Mouse (Mus musculus): ENCODE results near the gene Rreb1. TPM values are rescaled to one million over a fixed set of nuclear protein-coding genes. Genes with fewer than 3 reads are reported as not detected.

Rreb1 gene
- polyA plus RNA-seq, 1 experiment from 2014 or later = 21.1 TPM

DNA sequence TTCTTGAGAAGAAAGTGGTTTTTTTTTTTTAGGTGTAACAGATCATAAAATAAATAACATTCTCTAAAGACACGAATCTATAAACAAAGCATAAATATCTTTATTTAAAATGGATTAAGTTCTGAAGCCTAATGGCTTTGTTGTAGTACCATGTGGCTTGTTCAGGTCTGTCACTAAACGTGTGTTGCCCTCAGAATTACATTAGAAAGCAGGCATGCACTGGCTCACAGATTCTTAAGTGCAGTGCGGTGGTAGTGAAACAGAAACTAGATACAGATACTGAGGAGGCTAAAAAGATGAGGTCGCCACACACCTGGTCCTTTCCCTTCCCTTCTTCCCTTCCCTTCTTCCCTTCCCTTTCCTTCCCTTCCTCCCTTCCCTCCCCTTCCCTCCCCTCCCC is 75.2 kb downstream of the Rreb1 start:
- DNase-seq (ENCODE audit: low read depth, low spot score) (no peak), ATAC-seq (no peak)
- H3K27me3 ChIP-seq = no peaks in the 10 kb centered on the region
- ChIA-PET CTCF (no interaction called here), POLR2A (no interaction called here)
- TF ChIP-seq CTCF (IDR thresholded peaks at IDR 0.05) = no peak
- in situ Hi-C loops (cut with MboI; ENCODE audit: low pct_unique_long_range_greater_than_20kb) = no loop called here

DNA sequence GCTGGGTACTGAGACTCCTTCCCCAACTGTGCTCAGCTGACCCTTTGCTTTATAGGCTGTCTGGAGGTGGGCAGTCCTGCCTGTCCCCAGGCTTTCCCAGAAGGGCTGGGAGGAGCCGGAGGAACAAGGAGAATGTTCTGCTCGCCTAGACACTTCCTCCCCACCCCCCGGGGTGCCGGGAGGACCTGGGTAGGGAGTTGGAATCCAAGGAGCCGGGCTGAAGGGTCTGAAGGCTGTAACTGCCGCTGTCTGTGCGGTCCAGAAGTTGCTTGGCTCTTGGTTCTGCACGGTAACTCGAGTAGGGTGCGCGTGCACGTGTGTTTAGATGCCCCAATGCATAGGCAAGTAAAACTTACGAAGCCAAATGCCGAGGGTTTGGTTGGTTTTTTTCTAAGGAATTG is 75.8 kb downstream of the Rreb1 start:
- ATAC-seq (peak; percentile 41), DNase-seq (ENCODE audit: low read depth, low spot score) (no peak)
- no peaks in the 10 kb centered on the region for H3K27me3 ChIP-seq
- in situ Hi-C loops (cut with MboI; ENCODE audit: low pct_unique_long_range_greater_than_20kb) = no loop called here
- ChIA-PET POLR2A (no interaction called here), CTCF (no interaction called here)
- TF ChIP-seq CTCF (IDR thresholded peaks at IDR 0.05) = no peak

DNA sequence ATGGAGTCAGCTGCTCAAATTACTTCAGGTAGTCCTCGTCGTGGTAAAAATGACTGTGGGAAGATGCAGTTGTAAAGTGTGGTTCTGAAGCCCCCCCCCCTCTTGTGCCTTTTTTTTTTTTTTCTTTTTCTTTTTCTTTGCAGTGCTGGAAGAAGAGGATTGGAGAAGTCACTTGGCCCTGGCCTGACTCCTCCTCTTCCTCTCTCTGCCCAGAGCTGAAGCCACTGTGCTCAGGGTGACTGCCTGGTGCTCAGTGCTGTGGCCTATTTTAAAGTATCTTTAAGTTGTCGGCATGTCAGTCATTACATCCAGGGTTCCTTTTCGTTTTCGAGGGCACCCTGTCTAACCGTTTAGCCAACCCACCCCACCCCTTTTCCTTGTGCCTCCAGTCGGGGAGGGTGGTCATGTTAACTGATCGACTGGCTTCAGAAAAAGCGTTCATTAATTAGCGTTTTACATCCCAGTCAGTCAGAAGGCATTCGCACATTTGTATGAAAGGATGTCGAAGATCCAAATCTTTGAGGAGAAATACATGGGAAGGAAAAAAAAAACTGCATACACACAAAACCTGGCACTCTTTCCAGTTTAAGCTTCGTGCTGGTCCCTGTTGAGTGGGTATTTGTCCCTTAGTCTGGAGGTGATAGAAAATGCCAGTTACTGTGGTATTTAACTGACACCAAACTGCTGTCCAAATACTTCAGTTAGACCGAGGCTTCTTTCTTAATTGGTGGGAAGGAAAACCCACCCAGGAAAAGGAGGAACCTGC is 76.4 kb downstream of the Rreb1 start:
- CTCF ChIA-PET = no interaction called here

DNA sequence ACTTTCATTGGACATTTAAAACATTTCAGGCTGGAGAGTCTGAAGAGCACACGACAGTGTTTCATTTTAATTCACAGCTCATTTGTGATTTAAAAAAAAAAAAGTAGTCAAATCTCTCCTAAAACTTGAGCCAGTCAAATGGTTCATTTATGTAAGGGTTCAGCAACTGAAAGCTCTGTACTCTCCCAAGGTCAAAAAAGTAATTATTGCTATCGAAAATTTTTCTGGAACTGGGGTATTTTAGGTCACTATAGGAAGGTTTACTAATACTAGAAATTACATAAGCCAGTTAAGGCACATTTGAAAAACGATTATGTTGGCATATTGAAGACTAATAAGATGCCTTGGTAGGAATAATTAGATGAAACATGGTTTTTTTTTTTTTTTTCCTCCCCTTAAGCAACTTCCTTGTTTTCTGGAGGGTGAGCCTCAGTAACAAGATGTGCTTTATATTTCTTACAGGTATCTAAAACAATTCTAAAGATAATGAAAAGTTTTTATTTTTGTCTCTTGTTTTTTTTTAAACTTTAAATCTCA is 77.1 kb downstream of the Rreb1 start:
- ATAC-seq = no peak
- POLR2A ChIA-PET = interaction anchor here (0.8 kb wide), 1 partner anchor 39 kb away, joined by 3 read pairs; no protein-coding TSS in a partner anchor
- in situ Hi-C loops (cut with MboI; ENCODE audit: low pct_unique_long_range_greater_than_20kb) = no loop called here
- CTCF ChIA-PET = no interaction called here
- no peaks in the 10 kb centered on the region for H3K27me3 ChIP-seq
- TF ChIP-seq CTCF (IDR thresholded peaks at IDR 0.05) = no peak
- DNase-seq (ENCODE audit: low read depth, low spot score) = no peak

More for the DNA sequence above, 76.4 kb downstream of the Rreb1 start:
- ATAC-seq (no peak), DNase-seq (ENCODE audit: low read depth, low spot score) (no peak)
- POLR2A ChIA-PET = interaction anchor here (0.8 kb wide), 1 partner anchor 40 kb away, joined by 3 read pairs; no protein-coding TSS in a partner anchor
- in situ Hi-C loops (cut with MboI; ENCODE audit: low pct_unique_long_range_greater_than_20kb) = no loop called here
- TF ChIP-seq CTCF (IDR thresholded peaks at IDR 0.05) = no peak
- H3K27me3 ChIP-seq = no peaks in the 10 kb centered on the region

DNA sequence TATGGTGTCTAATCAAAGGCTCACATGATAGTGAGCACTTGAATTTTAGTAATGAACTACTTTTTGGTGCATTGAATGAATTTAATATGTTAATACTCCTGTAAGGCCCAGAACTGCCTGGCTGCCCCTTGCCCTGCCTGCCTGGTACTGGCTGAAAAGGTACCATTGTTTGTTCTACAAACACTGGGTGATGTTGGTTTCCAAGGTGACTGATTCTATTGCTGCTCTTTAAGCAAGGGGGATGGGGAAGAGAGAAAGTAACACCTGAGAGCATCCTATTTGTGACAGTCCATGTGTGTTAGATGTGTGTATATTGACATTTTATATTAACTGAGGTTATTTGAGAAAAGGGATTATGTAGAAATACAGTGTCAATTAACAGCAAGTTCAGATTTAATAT is 77.6 kb downstream of the Rreb1 start:
- ChIA-PET CTCF (interaction anchor here (0.9 kb wide), 1 partner anchor 79 kb away, joined by 3 read pairs; no protein-coding TSS in a partner anchor), POLR2A (no interaction called here)
- ATAC-seq (no peak), DNase-seq (ENCODE audit: low read depth, low spot score) (no peak)
- in situ Hi-C loops (cut with MboI; ENCODE audit: low pct_unique_long_range_greater_than_20kb) = no loop called here
- TF ChIP-seq CTCF (IDR thresholded peaks at IDR 0.05) = no peak
- no peaks in the 10 kb centered on the region for H3K27me3 ChIP-seq

DNA sequence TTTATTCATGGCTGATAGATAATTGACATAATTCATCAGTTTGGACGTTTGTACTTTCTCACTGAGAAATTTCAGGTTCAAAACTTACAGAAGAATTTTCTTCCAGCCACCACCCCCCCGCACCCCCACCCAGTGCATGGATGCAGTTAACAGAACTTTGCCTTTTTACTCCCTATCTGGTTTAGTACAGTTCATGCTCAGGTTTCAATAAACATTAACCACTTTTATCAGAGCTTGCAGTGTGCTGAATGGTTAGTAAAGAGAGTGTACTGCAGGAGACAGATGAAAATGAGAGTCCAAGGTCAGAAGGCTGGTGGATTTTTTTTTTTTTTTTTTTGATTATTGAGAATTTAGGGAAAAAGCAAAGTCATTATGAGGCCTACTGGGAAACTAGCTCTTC is 78.3 kb downstream of the Rreb1 start:
- CTCF ChIA-PET = interaction anchor here (0.9 kb wide), 1 partner anchor 78 kb away, joined by 3 read pairs; no protein-coding TSS in a partner anchor
- H3K27me3 ChIP-seq = no peaks in the 10 kb centered on the region
- POLR2A ChIA-PET = interaction anchor here (1.0 to 1.2 kb wide), 2 partner anchors 30 to 39 kb away, joined by 3 read pairs; no protein-coding TSS in a partner anchor
- ATAC-seq (no peak), DNase-seq (ENCODE audit: low read depth, low spot score) (no peak)
- TF ChIP-seq CTCF (IDR thresholded peaks at IDR 0.05) = no peak
- in situ Hi-C loops (cut with MboI; ENCODE audit: low pct_unique_long_range_greater_than_20kb) = no loop called here

DNA sequence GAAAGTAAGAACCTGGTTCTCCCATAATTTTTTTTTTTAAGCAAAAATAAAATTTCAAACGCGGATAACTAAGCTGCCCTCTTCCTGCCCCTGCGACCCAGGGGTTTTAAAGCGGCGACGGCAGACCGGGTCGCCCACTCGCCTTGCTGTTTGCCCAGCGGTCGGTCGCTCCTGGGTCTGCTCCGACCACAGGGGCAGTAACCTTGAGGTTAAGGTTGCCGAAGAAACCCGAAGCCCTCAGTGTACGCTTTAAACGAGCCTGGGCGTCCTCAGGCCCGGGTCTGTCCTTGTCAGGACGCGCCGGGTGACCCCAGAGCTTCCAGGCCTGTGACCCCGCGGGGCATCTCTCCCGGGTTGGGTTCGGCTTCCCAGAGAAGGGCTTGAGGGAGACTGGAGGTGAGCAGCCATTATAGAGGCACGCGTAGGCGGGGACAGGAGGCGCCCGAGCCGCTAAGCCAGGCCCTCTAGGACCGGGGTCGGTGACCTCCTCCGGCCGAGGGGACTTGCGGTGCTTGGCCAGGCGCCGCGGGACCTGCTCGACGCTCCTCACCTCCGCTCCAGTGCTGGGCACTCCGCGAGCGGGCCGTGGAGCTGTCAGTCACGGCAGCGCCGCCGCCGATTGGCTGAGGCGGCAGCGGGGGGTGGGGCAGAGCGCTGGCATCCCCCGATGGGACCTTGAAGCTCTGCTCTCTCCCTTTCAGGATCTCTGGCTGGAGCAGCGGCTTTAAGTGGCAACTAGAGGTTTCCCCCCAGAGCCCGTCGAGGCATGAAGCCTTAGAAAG is 79.3 kb downstream of the Rreb1 start:
- in situ Hi-C loops (cut with MboI; ENCODE audit: low pct_unique_long_range_greater_than_20kb) = no loop called here
- peak; percentile 91 for ATAC-seq
- CTCF ChIA-PET = interaction anchor here (1.1 kb wide), 1 partner anchor 15 kb away, joined by 5 read pairs; no protein-coding TSS in a partner anchor

DNA sequence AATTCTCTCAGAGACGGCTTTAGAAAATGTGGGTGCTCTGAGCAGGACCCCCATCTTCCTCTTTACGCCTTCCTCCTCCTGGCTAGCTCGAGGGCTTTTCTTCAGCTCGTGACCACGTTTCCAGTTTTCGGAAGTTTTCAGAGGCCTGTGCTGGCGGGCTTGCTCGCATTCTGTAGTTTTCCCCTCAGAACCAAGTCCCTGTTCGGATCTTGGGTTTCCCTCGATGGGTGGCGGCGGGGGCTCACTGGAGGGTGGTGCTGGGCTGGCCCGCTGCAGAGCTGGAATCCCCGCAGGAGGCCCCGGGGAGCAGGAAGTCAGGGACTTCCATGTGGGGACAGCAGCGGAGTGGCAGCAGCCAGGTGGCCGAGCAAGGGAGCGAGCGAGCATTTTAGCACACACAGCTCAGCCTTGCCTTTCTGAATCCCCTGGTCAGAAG is 79.9 kb downstream of the Rreb1 start:
- in situ Hi-C loops (cut with MboI; ENCODE audit: low pct_unique_long_range_greater_than_20kb) = no loop called here
- H3K27me3 ChIP-seq = no peaks in the 10 kb centered on the region
- POLR2A ChIA-PET = interaction anchor here (1.3 kb wide), 1 partner anchor 39 kb away, joined by 4 read pairs; no protein-coding TSS in a partner anchor
- no peak for DNase-seq (ENCODE audit: low read depth, low spot score)
- TF ChIP-seq CTCF (IDR thresholded peaks at IDR 0.05) = no peak
- CTCF ChIA-PET = interaction anchor here (1.1 to 1.3 kb wide), 2 partner anchors 14 to 405 kb away, joined by 3 to 5 read pairs; no protein-coding TSS in a partner anchor
- ATAC-seq = peak; percentile 8

More for the DNA sequence above, 79.3 kb downstream of the Rreb1 start:
- DNase-seq (ENCODE audit: low read depth, low spot score) = no peak
- no peak for TF ChIP-seq CTCF (IDR thresholded peaks at IDR 0.05)
- POLR2A ChIA-PET = interaction anchor here (1.0 to 1.3 kb wide), 3 partner anchors 31 to 40 kb away, joined by 3 to 4 read pairs (median 3); no protein-coding TSS in a partner anchor
- no peaks in the 10 kb centered on the region for H3K27me3 ChIP-seq

DNA sequence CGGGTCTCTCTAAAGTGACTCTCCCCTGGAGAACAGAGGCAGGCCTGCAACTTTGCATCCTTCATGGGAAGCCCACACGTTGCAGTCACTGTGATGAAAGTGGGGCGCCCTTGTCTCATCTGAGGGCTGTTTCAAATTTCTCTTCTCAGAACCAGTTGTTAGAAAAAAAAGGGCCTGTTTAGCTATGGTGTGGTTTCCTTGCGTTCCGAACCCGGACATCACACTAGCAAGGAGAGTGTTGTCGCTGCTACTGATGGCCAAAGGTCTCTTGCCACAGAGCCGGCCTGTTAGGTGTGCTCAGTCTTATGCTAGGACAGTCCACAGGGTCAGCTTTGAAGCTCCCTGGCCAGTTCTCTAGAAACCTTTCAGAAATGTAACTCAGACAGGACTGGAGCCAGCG is 80.3 kb downstream of the Rreb1 start:
- in situ Hi-C loops (cut with MboI; ENCODE audit: low pct_unique_long_range_greater_than_20kb) = no loop called here
- ChIA-PET CTCF (interaction anchor here (1.3 kb wide), 1 partner anchor 405 kb away, joined by 3 read pairs; no protein-coding TSS in a partner anchor), POLR2A (no interaction called here)
- DNase-seq (ENCODE audit: low read depth, low spot score) (no peak), ATAC-seq (no peak)
- TF ChIP-seq CTCF (IDR thresholded peaks at IDR 0.05) = no peak
- H3K27me3 ChIP-seq = no peaks in the 10 kb centered on the region

DNA sequence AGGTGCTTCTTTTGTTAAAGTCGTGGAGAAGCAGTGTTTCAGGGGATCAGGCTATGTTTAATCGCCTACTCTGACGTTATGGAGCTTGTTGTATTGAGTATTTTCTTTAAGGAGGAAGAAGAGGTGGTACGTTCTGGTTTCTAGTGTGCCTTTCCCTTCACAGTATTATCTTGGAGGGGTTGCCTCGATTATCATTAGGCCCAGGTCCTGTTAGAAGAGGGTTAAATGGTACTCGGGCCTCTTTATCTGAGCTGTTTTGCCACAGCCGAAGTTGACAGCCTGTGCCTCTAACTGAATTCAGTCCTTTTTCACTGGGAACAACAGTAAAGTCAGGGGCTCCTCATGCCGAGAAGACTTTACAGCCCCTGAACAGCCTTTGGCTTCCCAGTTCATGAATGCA is 81.6 kb downstream of the Rreb1 start:
- ChIA-PET CTCF (no interaction called here), POLR2A (no interaction called here)
- no peak for DNase-seq (ENCODE audit: low read depth, low spot score)
- H3K27me3 ChIP-seq = no peaks in the 10 kb centered on the region
- no peak for ATAC-seq
- TF ChIP-seq CTCF (IDR thresholded peaks at IDR 0.05) = no peak
- in situ Hi-C loops (cut with MboI; ENCODE audit: low pct_unique_long_range_greater_than_20kb) = no loop called here
